Mouse (Mus musculus) stomach, postnatal 0 days (tissue): ENCODE measurements around the gene Prkab2. TPM values are rescaled to one million over a fixed set of nuclear protein-coding genes. Genes with fewer than 3 reads are reported as not detected.

ENCODE experiments used
- ATAC-seq: fragments of 200-750 bp; cut with Nextera tagmentation; 2 replicates; pipeline ENCODE4 v1.8.0; 2017; ENCODE audit not compliant: low FRiP score, low TSS enrichment
- DNase-seq: peaks from one replicate; pipeline ENCODE4 v3.0.0-alpha.2; 2016; ENCODE audit warnings: low spot score
- H3K27ac ChIP-seq: fragments of 300-500 bp; sonication (generic); replicated peaks from 2 replicates; pipeline ENCODE4 v1.5.1; 2014; ENCODE audit warnings: mild to moderate bottlenecking, control low read depth
- H3K27me3 ChIP-seq: fragments of 300-500 bp; sonication (generic); 2 replicates; pipeline ENCODE4 v1.6.1; 2014; ENCODE audit warnings: low read length; ENCODE audit not compliant: control insufficient read depth, insufficient read depth
- H3K36me3 ChIP-seq: fragments of 300-500 bp; sonication (generic); 2 replicates; pipeline ENCODE4 v1.6.1; 2014; ENCODE audit warnings: low read length, mixed read lengths; ENCODE audit not compliant: control insufficient read depth, insufficient read depth
- H3K4me1 ChIP-seq: fragments of 300-500 bp; sonication (generic); replicated peaks from 2 replicates; pipeline ENCODE4 v1.6.1; 2014; ENCODE audit warnings: antibody characterized with exemption; ENCODE audit not compliant: control insufficient read depth, insufficient read depth
- H3K4me2 ChIP-seq: fragments of 300-500 bp; sonication (generic); replicated peaks from 2 replicates; pipeline ENCODE4 v1.6.1; 2014; ENCODE audit warnings: low read depth, mild to moderate bottlenecking, control low read depth, moderate library complexity
- H3K4me3 ChIP-seq: fragments of 300-500 bp; sonication (generic); 2 replicates; pipeline ENCODE4 v1.5.1; 2014; ENCODE audit warnings: low read depth, low read length, control low read depth
- H3K9ac ChIP-seq: fragments of 300-500 bp; sonication (generic); 2 replicates; pipeline ENCODE4 v1.6.1; 2014; ENCODE audit warnings: mild to moderate bottlenecking, low read length, control low read depth, mixed read lengths
- H3K9me3 ChIP-seq: fragments of 300-500 bp; sonication (generic); 2 replicates; pipeline ENCODE4 v1.6.1; 2016; ENCODE audit warnings: low read length; ENCODE audit not compliant: control insufficient read depth
- CTCF ChIP-seq: IDR thresholded peaks from 2 replicates; pipeline ENCODE4 v1.5.1; 2016; ENCODE audit warnings: antibody characterized with exemption, low read depth, mild to moderate bottlenecking, moderate library complexity
- EP300 ChIP-seq: optimal IDR thresholded peaks from 2 replicates; pipeline ENCODE3; 2016; ENCODE audit warnings: antibody characterized with exemption
- WGBS: fragments of 180-500 bp; shearing (Covaris S2); extraction: QIAGEN DNeasy Blood & Tissue Kit; methylation state at CpG from one replicate; pipeline ENCODE4 v1.1.7; 2014; 5-methylcytosine and 5-hydroxymethylcytosine counted together
- polyA plus RNA-seq: library from polyadenylated mRNA; unstranded; fragments of >200 nt; fragmentation: Nextera tagmentation; extraction: Ambion mirVana; gene quantifications from 2 replicates; pipeline ENCODE4 v1.2.1, GENCODE M21; 2015

The Prkab2 gene
- polyA plus RNA-seq, 1 experiment from 2014 or later = 4.8 TPM

DNA sequence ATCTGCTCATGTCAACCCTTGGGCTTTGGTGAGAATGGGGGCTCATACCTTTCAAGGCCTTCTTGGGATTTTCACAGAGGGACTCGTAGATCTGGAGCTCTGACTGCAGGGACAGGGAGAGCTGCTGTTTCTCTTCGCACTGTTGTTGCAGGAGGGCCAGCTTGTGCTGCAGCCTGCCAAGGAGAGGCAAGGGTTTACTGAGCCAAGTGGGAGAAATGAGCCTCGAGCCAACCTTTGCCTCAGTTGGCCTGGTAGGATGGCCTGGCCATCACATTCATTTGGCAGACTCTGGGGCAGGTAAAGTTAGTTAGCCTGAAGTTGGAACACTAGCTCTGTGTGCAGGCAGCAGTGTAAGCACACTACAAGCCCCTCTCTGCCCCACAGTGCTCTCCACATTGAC is 41.1 kb downstream of the Prkab2 start:
- Histone ChIP-seq H3K9ac (no peak overlapping the region), H3K4me3 (no peak overlapping the region), H3K9me3 (no peaks in the 10 kb centered on the region), H3K27ac (no peak overlapping the region), H3K4me2 (no peak overlapping the region), H3K27me3 (no peaks in the 10 kb centered on the region), H3K4me1 (no peaks in the 10 kb centered on the region), H3K36me3 (no peaks in the 10 kb centered on the region)
- no peak for TF ChIP-seq CTCF
- TF ChIP-seq EP300 = no peak
- ATAC-seq (peak; percentile 17; the same call in 1 of the 2 replicates), DNase-seq (no peak)
- WGBS = 65% methylated on average over 3 of the region's 3 CpGs

GRCm38 (mm10) chr3:97701198-97701597 is 43.2 kb downstream of the Prkab2 start:
- Histone ChIP-seq H3K36me3 (no peaks in the 10 kb centered on the region), H3K27me3 (no peaks in the 10 kb centered on the region), H3K4me2 (no peak overlapping the region), H3K9ac (no peak overlapping the region), H3K27ac (no peak overlapping the region), H3K4me1 (no peaks in the 10 kb centered on the region), H3K4me3 (no peak overlapping the region), H3K9me3 (no peaks in the 10 kb centered on the region)
- no peak for DNase-seq
- WGBS = 50% methylated on average over 3 of the region's 3 CpGs
- ATAC-seq = no peak
- TF ChIP-seq EP300 (no peak), CTCF (no peak)

DNA sequence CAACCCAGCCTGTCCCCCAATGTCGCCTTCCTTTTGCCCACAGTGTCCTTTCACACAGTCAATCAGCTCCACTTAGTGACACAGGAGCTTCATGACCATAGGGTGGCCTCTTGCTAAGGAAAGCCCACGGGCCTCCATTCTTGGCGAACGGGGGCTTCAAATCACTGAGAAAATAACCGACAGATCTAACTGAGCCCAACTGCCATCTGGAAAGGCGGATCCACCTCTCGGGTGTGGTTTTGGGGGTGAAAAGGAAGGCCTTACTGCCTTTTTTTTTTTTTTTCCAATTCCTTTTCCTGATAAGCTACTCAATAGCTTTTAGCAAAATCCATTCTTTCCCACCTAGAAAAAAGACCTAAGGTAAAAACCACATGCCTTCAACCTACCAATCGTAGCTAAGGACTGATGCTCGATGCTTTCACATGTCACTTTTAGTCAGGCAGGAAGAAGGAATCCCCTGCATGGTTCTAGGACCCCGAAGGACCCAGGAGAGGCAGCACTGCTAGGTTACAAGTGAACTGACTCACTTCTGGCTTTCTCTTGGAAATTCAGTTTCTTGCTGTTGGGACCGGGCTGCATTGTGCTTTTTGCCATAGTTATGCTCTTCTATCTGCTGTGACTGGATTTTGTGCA is 44.6 kb downstream of the Prkab2 start:
- no peak for ATAC-seq
- TF ChIP-seq EP300 (no peak), CTCF (no peak)
- DNase-seq = no peak
- H3K4me1 ChIP-seq = no peaks in the 10 kb centered on the region
- 89% methylated on average over 11 of the region's 11 CpGs for WGBS
- no peaks in the 10 kb centered on the region for H3K36me3 ChIP-seq
- H3K4me2 ChIP-seq = no peak overlapping the region
- H3K9me3 ChIP-seq = no peaks in the 10 kb centered on the region
- no peak overlapping the region for H3K9ac ChIP-seq
- no peak overlapping the region for H3K27ac ChIP-seq
- no peak overlapping the region for H3K4me3 ChIP-seq
- H3K27me3 ChIP-seq = no peaks in the 10 kb centered on the region

DNA sequence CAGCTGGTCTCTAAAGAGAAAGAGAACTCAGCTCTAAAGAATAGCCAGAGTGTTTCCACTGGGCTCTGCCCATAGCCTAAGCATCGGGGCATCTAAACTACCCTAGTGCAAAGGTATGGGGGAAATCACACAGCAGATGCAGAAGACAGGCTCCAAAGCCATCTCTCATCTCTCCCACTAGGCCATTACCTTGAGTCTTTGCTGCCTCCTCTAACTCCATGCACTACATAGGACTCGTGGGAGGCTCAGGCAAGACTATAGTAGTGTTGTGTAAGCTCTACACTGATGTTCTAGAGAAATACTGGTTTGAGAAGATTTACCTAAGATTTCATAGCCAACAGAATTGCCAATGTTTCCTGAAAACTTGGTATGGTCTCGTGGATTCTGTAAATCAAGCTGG is 47.5 kb downstream of the Prkab2 start:
- DNase-seq (no peak), ATAC-seq (no peak)
- Histone ChIP-seq H3K36me3 (no peaks in the 10 kb centered on the region), H3K4me3 (no peak overlapping the region), H3K9me3 (no peaks in the 10 kb centered on the region), H3K27me3 (no peaks in the 10 kb centered on the region), H3K27ac (no peak overlapping the region), H3K4me1 (no peaks in the 10 kb centered on the region), H3K9ac (no peak overlapping the region), H3K4me2 (no peak overlapping the region)
- 77% methylated on average over 3 of the region's 3 CpGs for WGBS
- TF ChIP-seq CTCF (no peak), EP300 (no peak)

- no peak overlapping the region for H3K9ac ChIP-seq
- no peaks in the 10 kb centered on the region for H3K9me3 ChIP-seq
- no peak overlapping the region for H3K27ac ChIP-seq
- TF ChIP-seq CTCF (no peak), EP300 (no peak)
- no peaks in the 10 kb centered on the region for H3K27me3 ChIP-seq
- DNase-seq = no peak
- no peak overlapping the region for H3K4me2 ChIP-seq
- 88% methylated on average over 4 of the region's 4 CpGs for WGBS
- no peaks in the 10 kb centered on the region for H3K36me3 ChIP-seq
- no peak overlapping the region for H3K4me3 ChIP-seq
- H3K4me1 ChIP-seq = no peaks in the 10 kb centered on the region
- no peak for ATAC-seq
Measured at GRCm38 (mm10) chr3:97706561-97706960, 48.6 kb downstream of the Prkab2 start.

- Histone ChIP-seq H3K9ac (no peak overlapping the region), H3K27ac (no peak overlapping the region), H3K4me1 (no peaks in the 10 kb centered on the region), H3K4me3 (no peak overlapping the region), H3K36me3 (no peaks in the 10 kb centered on the region), H3K27me3 (no peaks in the 10 kb centered on the region), H3K9me3 (no peaks in the 10 kb centered on the region), H3K4me2 (no peak overlapping the region)
- TF ChIP-seq CTCF (no peak), EP300 (no peak)
- DNase-seq = no peak
- 87% methylated on average over 11 of the region's 11 CpGs for whole genome bisulfite sequencing
- ATAC-seq = no peak
Measured at GRCm38 (mm10) chr3:97710134-97710533, 52.1 kb downstream of the Prkab2 start.
